Comparison of ENCODE assay signal across 9 mouse cellular contexts in the genomic region with DNA sequence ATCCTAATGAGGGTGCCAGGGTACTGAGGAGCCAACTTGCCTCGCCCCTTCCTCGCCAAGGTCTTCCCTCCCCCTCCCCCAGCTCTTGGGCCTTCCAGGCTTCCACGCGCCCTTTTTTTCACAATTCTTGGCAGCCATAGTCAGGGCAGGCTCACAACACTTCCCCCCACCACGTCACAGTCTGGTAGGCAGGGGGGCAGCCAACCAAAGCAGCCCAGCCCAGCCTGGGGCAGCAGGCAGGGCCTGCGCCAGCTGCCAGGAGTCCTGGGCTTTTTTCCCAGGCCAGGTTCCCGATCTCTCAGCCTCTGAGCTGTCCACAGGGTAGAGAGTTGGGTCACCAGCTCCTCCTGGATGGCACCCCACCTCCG. TPM values are rescaled to one million over a fixed set of nuclear protein-coding genes. Genes with fewer than 3 reads are reported as not detected.
DNase-seq lines count a peak whose midpoint lies in the region; ATAC-seq lines count a peak whose summit lies in the region.
"Had no signal": no experiment of that assay in that cellular context is flagged by ENCODE, and none has a peak within 500 bp of the region (broad histone marks: within the 10 kb centered on the region; RNA-seq: fewer than 3 reads in every experiment).

No protein-coding gene starts in this region.

- peak overlapping the region; percentile 61 for H3K9ac ChIP-seq in kidney, embryonic 16.5 days (replicated peaks; ENCODE audit: low read length)

- DNase-seq in layer of hippocampus, adult 11-12 months (ENCODE audit: low spot score), result peak; percentile 59
- DNase-seq in layer of hippocampus, postnatal 25 days (ENCODE audit: extremely low spot score in 1 of 2, low spot score in 1 of 2), result no peak
- peak; percentile 64 for DNase-seq in cerebellum, adult 8-10 months
- no peak for DNase-seq in heart, embryonic 10.5 days (ENCODE audit: low spot score)
- DNase-seq in lung, postnatal 36 days, result peak; percentile 80
- DNase-seq in liver, result no peak
- DNase-seq in thymus, postnatal 4 days, result no peak

- H3K36me3 ChIP-seq in heart, embryonic 10.5 days, result peaks cover 20% of the 10 kb centered on the region
- peaks cover 26% of the 10 kb centered on the region for H3K36me3 ChIP-seq in kidney, embryonic 16.5 days (ENCODE audit: insufficient read depth, low read length)

- no peak overlapping the region for H3K4me3 ChIP-seq in heart, embryonic 10.5 days
- H3K4me3 ChIP-seq in kidney, embryonic 16.5 days (ENCODE audit: low read length), result peak overlapping the region; percentile 31

- H3K4me1 ChIP-seq in heart, embryonic 10.5 days, result peaks cover 36% of the 10 kb centered on the region
- H3K4me1 ChIP-seq in kidney, embryonic 16.5 days (ENCODE audit: insufficient read depth, low read length), result peaks cover 42% of the 10 kb centered on the region

- H3K27ac ChIP-seq in heart, embryonic 10.5 days, result peak overlapping the region; percentile 65; the same call in 1 of the 2 replicates
- peak overlapping the region; percentile 99 for H3K27ac ChIP-seq in kidney, embryonic 16.5 days (ENCODE audit: low read length)

- peak; percentile 85 for ATAC-seq in kidney, embryonic 16.5 days (ENCODE audit: low FRiP score, low TSS enrichment)

- peaks cover 53% of the 10 kb centered on the region for H3K27me3 ChIP-seq in heart, embryonic 10.5 days (ENCODE audit: insufficient read depth, poor library complexity, severe bottlenecking)
- H3K27me3 ChIP-seq in kidney, embryonic 16.5 days (ENCODE audit: insufficient read depth, low read length), result peaks cover 6% of the 10 kb centered on the region

- H3K9me3 ChIP-seq in heart, embryonic 10.5 days, result no peaks in the 10 kb centered on the region
- H3K9me3 ChIP-seq in kidney, embryonic 16.5 days (ENCODE audit: low read length), result peaks cover 24% of the 10 kb centered on the region

- H3K4me2 ChIP-seq in kidney, embryonic 16.5 days (replicated peaks; ENCODE audit: low read depth, low read length), result peak overlapping the region; percentile 53

- WGBS in heart, embryonic 10.5 days, result 78% methylated on average over 8 of the region's 8 CpGs
- WGBS in kidney, embryonic 16.5 days, result 41% methylated on average over 8 of the region's 8 CpGs

RNA-seq across cellular contexts. Expression of a gene that starts 3.6 kb away (rescaled TPM):
- 100 to 1,000 TPM; 172 to 199 TPM for total RNA-seq in layer of hippocampus, postnatal 25 days (2021)
- 2.7 and 2.8 TPM in 2 replicates for polyA plus RNA-seq in heart, embryonic 10.5 days (2016; fragmentation: Nextera tagmentation; extraction: Ambion mirVana)
- 21.7 and 22.1 TPM in 2 replicates for polyA plus RNA-seq in kidney, embryonic 16.5 days (2015; fragmentation: Nextera tagmentation; extraction: Ambion mirVana)

RNA-seq across cellular contexts. Expression of a gene that starts 28.1 kb away (rescaled TPM):
- total RNA-seq in layer of hippocampus, postnatal 25 days (2021), result 10 to 100 TPM; 15.5 to 17.3 TPM
- 44.0 and 57.6 TPM in 2 replicates for polyA plus RNA-seq in heart, embryonic 10.5 days (2016; fragmentation: Nextera tagmentation; extraction: Ambion mirVana)
- 47.6 and 48.8 TPM in 2 replicates for polyA plus RNA-seq in kidney, embryonic 16.5 days (2015; fragmentation: Nextera tagmentation; extraction: Ambion mirVana)

RNA-seq across cellular contexts. Expression of a gene that starts 33.3 kb away (rescaled TPM):
- 100 to 1,000 TPM; 187 to 207 TPM for total RNA-seq in layer of hippocampus, postnatal 25 days (2021)
- 106 and 130 TPM in 2 replicates for polyA plus RNA-seq in heart, embryonic 10.5 days (2016; fragmentation: Nextera tagmentation; extraction: Ambion mirVana)
- polyA plus RNA-seq in kidney, embryonic 16.5 days (2015; fragmentation: Nextera tagmentation; extraction: Ambion mirVana), result 134 and 142 TPM in 2 replicates

RNA-seq across cellular contexts. Expression of a gene that starts 47.0 kb away (rescaled TPM):
- 1 to 10 TPM in 1 of 2 experiments, under 1 TPM in 1; 0.49 to 1.1 TPM for total RNA-seq in layer of hippocampus, postnatal 25 days (2021)
- 60.0 and 65.8 TPM in 2 replicates for polyA plus RNA-seq in heart, embryonic 10.5 days (2016; fragmentation: Nextera tagmentation; extraction: Ambion mirVana)
- polyA plus RNA-seq in kidney, embryonic 16.5 days (2015; fragmentation: Nextera tagmentation; extraction: Ambion mirVana), result 0.14 TPM in 1 of 2 replicates, not detected in the other
- total RNA-seq: ES-E14 had no signal

Comparison
In these comparisons a context has a peak if more than half of its experiments do, and no peak if none do; other contexts are left out.
1. DNase-seq: peak in layer of hippocampus, adult 11-12 months (single experiment), cerebellum, adult 8-10 months (single experiment) and lung, postnatal 36 days (single experiment); none in layer of hippocampus, postnatal 25 days (0 of 2), heart, embryonic 10.5 days (single experiment), liver (single experiment) and thymus, postnatal 4 days (single experiment).